Mouse (Mus musculus): ENCODE measurements around the gene Wdfy1.
A peak's percentile ranks its signal among the peaks of the same experiment; 100 is the strongest.

The Wdfy1 gene

GRCm38 (mm10) chr1:79775927-79776458 is at the start of gene Wdfy1, which contains the start of gene Mrpl44:
Gene Wdfy1 (minus strand): TSS chr1:79776143.
Gene Mrpl44 (plus strand): TSS chr1:79776018.
- DNase-seq = peak; percentile 96

GRCm38 (mm10) chr1:79823951-79824633 is 48.1 kb upstream of the Wdfy1 start:
- DNase-seq = no peak

DNA sequence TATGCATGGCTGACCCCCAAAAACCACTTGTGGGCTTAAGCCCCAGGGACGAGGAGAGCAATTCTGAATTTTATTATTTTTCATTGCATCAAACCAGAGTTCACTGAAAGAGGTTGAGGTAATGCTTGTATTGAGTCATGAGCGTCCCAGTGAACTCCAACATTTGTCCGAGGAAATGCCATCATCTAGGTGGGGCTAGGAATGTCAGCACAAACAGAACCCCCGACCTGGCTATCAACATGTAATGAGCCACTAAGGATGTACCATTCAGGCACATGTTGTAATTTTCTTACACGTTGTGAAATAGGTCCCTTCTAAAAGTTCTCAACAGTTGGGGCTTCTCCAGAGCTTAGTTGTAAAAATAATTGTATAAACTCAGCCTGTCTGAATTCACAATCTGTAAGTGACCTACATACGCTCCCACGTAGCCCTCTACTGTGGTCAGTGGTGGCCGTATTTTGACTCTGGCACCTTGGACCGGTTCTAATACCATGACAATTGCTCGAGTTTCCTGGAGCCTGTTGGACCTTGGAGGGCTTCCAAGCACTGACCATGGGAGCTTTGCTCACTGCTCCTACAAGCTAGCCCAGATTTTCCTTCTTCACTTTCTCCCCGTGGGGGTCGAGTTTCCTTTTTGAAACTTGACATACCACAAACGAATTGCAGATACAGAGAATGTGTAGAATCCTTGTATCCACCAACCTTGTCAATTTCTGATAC is 47.0 kb upstream of the Wdfy1 start:
- peak; percentile 23 for DNase-seq

- no peak for DNase-seq
Measured at GRCm38 (mm10) chr1:79819296-79819879, 43.4 kb upstream of the Wdfy1 start.

GRCm38 (mm10) chr1:79815446-79815845 is 39.5 kb upstream of the Wdfy1 start:
- no peak for DNase-seq

- DNase-seq = no peak
Measured at GRCm38 (mm10) chr1:79809447-79809846, 33.5 kb upstream of the Wdfy1 start.

DNA sequence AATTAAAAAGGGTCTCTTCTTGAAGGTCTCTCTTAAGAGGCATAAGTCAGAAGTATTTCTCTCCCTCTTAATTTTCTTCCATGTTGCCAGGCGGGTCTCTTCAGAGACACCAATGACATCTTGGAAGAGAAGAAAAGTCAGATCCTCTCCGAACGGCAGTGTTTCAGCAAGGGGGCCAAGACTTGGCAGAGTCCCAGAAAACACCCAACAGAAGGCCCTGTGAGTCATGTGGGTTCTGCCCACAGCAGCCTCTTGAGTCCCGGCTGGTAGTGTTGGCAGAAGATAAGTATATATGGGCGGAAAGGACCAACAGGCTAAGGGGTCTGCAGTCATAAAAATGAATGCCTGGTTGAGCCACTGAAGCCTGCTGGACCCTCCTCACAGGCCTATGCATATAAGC is 30.9 kb upstream of the Wdfy1 start:
- DNase-seq = no peak

DNA sequence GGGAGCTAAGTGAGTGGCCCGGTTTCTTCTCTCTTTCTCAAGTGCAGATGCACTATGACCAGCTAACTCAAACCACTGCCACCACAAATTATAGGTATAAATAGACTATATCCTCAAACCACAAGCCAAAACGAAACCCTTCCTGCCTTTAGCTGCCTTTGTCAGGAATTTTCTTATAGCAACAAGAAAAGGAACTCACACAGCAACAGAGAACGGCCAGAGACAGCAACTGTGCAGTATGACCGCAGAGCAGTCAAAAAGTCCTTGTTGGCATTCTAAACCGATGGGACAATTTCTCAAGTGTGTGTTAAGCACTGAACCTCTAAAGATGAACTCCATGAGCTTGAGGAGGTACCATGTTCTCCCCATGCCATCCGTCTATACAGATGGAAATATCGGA is 27.7 kb upstream of the Wdfy1 start:
- DNase-seq = no peak

GRCm38 (mm10) chr1:79802858-79803427 is 27.0 kb upstream of the Wdfy1 start:
- DNase-seq = no peak

DNA sequence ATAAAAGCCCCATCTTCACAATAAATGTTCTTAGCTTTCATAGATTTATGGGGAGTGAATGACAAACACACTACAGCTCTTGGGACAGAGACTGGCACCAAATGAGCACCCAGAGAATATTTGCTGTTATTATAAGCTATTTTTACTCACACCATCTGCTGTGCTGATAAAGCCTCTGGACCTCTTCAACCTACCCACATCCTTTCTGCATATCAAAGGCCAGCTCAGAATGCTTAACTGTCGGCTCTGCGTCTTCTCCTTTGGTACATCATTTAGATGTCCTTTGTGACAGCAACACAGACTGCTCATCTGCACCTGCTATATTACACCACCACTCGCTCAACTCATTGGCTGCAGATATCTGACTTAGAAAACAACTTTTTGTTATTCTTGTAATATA is 21.1 kb upstream of the Wdfy1 start:
- DNase-seq = no peak

DNA sequence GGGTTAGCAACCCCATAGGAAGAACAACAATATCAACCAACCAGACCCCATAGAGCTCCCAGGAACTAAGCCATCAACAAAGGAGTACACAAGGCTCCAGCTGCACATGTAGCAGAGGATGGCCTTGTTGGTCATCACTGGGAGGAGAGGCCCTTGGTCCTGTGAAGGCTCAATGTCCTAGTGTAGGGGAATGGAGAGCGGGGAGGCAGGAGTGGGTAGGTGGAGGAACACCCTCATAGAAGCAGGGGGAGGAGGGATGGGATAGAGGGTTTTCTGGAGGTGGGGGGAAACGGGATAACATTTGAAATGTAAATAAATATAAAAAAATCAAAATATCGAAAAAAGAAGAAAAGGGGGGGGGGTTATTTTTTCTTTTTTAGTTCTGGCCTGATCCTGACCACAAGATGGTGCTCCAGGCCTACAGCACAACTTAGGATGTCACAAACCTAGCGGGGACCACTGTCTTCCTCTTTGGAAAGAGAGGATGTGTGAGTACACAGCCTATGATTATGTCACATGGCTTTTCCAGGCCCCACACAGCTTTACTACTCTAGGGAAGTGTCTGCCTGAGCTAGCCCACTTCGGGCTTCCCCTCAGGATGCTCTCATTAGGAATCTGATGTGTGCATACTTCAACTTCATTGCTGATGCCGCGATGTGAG is 10.5 kb upstream of the Wdfy1 start:
- DNase-seq = no peak

DNA sequence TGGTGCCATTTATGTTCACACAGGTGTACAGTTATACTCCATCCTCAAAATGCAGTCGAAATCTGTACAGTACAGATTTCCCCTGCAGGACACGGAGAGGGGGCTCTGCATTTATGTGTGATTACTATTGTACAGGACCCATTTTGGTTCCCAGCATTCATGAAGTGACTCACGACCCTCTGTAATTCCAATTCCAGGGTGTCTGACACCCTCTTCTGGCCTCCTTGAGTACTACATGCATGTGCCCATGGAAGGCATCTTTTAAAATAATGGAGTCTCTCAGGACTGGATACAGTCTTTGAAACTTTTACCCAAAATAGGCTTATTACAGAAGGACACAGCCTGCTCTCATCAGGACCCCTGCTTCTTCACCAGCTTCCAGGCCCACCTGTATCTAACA is 6.5 kb upstream of the Wdfy1 start:
- no peak for DNase-seq

DNA sequence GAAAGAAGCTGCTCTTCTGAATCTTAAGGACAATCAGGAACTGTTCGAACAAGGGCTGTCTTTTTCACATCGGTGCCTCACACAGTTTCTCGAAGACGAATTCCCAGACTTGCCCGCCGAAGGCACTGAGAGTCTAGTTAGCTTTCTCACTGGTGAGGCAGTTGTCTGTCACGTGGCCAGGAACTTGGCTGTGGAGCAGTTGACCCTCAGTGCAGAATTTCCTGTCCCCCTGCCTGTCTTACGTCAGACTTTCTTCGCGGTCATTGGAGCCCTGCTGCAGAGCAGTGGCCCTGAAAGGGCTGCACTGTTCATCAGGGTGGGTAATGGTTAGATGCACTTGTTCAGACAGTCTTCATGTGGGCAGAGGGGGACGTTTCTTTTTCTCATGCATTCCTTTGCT is 2.1 kb upstream of the Wdfy1 start:
- DNase-seq = no peak

DNA sequence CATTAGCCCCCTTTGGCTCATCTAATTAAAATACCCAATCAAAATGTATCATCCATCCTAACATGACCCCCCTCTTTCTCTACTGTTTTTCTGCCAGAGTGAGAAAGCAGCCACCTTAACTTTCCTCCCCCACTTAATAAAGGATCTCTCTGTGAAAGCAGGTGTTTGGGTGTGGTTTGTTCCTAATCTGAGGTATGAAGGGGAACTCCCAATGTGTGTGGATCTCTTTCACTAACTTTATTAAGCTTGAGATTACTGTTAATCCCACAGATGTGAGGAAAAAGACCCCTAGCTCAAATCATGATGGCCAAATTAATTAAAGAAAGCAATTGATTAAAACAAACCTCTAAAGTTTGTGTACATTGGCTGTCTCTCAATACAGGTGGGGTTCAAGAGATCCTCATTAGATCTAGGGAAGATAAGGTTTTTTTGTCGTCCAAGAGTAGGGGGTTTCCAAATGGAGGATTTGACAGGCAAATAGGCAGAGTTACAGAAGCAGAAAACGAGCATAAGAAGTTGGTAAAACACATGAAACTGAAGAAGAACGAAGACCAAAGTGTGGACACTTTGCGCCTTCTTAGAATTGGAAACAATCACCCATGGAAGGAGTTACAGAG is 1.7 kb downstream of the Wdfy1 start:
- DNase-seq = no peak

DNA sequence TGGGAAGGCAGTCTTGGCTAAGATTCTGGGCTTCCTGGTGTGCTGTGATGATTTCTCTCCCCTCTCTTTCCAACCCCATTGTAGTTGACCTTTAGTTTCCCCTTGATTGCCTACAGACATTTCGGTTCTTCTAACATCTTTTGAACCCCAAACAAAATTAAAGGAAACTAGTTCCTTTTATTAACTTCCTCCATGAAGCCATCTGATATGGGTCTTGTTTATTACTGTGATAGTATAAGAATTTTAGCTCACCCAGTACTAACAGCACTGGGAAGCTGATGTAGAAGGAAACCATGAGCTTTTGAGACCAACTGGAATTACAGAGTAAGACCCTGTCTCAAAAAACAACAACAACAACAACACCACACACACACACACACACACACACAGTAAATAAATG is 7.7 kb downstream of the Wdfy1 start:
- no peak for DNase-seq

DNA sequence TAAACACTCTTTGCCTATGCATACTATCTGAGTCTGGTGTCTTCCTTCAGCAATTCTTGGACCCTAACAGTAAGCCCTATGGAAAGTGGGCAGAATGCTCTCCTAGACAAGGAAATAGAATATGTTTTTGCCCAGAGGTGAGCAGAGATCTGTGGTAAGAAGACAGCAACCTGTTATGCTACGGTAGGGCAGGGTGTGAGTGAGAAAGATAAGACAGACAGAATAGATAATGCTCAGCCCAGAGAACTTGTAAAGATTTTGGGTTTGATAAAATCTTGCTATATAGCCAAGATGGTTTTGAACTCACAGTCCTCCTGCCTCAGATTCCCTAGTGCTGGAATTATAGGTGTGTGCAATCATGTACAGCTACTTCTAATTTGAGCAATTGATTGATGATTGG is 11.5 kb downstream of the Wdfy1 start:
- DNase-seq = no peak

- DNase-seq = no peak
Measured at GRCm38 (mm10) chr1:79764031-79764430, 11.9 kb downstream of the Wdfy1 start.

- DNase-seq = no peak
Measured at GRCm38 (mm10) chr1:79762282-79763250, 13.4 kb downstream of the Wdfy1 start.

DNA sequence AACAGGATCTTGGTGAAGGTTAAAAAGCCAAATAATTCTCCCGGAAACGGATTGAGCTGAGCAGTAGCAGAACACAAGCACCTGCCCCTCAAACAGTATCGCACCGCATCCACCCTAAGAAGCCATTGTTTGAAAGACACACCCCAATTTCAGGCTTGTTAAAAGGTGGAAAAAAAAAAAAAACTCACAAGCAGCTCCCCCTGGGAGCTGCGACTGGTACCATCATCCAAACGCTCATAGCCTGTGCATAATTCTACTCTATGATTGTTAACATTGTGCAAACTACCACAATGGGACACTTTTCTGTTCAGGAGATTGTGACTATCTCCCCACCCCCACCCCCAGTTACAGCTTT is 14.0 kb downstream of the Wdfy1 start:
- DNase-seq = no peak

DNA sequence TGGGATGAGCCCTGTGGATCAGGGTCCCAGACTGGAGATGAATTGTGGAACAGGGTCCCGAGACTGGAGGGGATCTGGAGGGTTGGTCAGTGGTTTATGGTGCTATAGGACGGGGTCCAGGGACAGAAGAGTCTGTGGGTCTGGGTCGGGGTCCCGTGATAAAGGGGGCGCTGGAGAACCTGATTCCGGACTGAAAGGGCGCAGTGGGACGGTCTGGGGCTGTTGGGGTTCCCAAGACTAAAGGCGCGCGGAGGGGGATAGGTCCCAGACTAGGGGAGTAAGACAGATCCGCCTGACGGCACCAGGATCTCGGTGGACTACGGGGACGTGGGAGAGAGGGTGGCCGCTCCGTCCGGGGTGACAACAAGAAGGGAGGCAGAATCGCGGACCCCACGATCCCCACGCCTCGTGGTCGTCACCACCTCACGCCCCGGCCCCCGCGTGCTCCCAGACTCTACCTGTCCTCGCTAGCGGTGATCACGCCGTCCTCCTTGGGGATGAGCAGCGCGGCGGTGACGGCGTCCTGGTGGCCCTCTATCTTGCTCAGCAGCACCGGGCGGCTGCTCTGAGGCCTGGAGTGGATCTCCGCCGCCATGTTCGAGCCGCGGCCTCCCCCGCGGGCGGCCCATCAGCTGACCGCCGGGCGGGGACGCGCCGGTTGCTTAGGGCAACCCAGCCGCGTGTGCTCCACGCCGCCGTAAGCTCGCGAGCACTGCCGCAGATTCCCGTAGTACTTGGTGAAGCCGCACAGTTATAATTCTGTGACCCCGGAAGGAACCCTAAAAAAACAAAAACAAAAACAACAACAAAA is 14.6 kb downstream of the Wdfy1 start:
- DNase-seq = peak; percentile 75

GRCm38 (mm10) chr1:79760656-79761055 is 15.3 kb downstream of the Wdfy1 start:
- peak; percentile 86 for DNase-seq
